Mouse (Mus musculus) embryonic fibroblast, embryonic 13.5 days (primary cell): ENCODE data around the gene Ank3. TPM values are rescaled to one million over a fixed set of nuclear protein-coding genes. Genes with fewer than 3 reads are reported as not detected.
A peak's percentile ranks its signal among the peaks of the same experiment; 100 is the strongest.
"Not testable (repeated sequence)": the region's sequence is repeated elsewhere in the genome, so short reads cannot be mapped to it uniquely, and the experiment has no call there.

Experiments used
- H3K27ac ChIP-seq: 2 replicates; pipeline ENCODE4 v1.5.1; 2012; ENCODE audit warnings: low read length, control low read depth, inconsistent platforms; ENCODE audit not compliant: insufficient read depth
- H3K4me1 ChIP-seq: 2 replicates; pipeline ENCODE4 v1.6.1; 2011; ENCODE audit warnings: low read length; ENCODE audit not compliant: control insufficient read depth, insufficient read depth
- H3K4me3 ChIP-seq: 2 replicates; pipeline ENCODE4 v1.5.1; 2011; ENCODE audit warnings: mild to moderate bottlenecking, control low read depth, low read length; ENCODE audit not compliant: insufficient read depth
- CTCF ChIP-seq: IDR thresholded peaks from 2 replicates; pipeline ENCODE4 v1.5.1; 2011; ENCODE audit warnings: mild to moderate bottlenecking, control low read depth, low read length, moderate library complexity, borderline replicate concordance; ENCODE audit not compliant: insufficient read depth
- POLR2A ChIP-seq: IDR thresholded peaks from 2 replicates; pipeline ENCODE4 v1.6.1; 2011; ENCODE audit warnings: low read depth, mild to moderate bottlenecking, control low read depth, low read length, moderate library complexity
- polyA plus RNA-seq: library from polyadenylated mRNA; stranded (reverse); fragments of >200 nt; gene quantifications from 2 replicates; pipeline ENCODE4 v1.2.4, GENCODE M21; 2011; ENCODE audit warnings: low read depth; ENCODE audit not compliant: missing spikeins, insufficient read length

The Ank3 gene
- polyA plus RNA-seq, 1 experiment, result 21.6 TPM

DNA sequence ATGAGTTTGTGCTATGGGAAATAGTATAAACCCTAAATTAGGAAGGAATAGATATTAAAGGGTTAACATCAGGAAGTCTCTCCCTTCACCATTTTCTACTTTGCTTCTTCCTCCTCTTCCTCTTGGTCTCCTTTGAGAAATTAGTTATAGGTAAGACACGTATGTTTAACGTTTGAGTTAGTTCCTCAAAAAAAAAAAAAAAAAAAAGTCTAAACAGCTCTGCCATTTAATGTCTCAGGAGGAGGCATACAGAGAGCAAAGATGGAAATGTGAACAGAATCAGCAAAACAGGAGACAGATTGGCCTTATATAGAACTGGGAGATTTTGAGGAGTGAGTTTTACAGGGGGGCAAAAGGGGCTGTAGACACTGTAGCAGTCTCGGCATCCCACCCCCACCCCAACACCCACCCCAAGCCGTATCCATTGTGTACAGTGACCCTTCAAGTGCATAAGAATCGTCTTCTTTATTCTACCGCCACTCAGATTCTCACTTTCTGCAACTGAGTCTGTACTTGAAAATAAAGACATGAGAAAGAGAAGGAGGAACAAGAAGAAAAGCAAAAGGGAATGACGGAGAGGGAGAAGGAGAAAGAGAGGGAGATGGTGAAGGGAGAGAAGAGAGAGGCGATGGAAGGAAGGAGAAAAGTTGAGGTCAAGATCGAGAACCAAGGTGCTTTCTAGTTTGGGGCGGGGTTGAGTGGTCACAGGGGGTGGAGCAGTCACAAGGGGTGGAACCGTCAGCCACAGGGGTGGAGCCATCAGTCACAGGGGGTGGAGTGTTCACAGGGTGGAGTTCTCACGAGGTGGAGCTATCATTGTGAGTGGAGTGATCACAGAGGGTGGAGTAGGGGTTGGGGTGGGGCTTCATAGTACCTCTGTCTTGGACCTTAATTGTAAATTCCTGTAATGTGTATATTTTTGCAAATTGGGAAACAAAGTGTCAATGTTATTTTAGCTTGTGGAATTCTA is 509.5 kb downstream of the Ank3 start:
- no peak overlapping the region for H3K4me3 ChIP-seq

DNA sequence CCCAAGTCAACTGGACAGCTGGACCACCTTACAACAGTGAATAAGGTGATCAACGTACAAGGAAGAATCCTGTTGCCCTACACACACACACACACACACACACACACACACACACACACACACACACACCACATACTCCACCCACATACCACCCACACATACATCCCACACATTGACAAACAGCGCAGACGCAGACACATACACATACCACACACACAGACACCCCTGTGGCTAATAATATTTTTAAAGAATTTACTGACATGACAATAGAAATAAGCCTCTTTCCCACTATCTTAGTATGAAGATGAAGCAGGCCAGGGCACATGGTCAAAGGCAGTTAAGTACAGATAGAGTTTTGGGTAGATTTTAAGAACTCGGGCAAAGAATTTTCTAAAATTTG is 511.3 kb downstream of the Ank3 start:
- TF ChIP-seq POLR2A, result no peak
- no peak for TF ChIP-seq CTCF
- Histone ChIP-seq H3K4me1 (no peaks in the 10 kb centered on the region), H3K27ac (no peak overlapping the region), H3K4me3 (no peak overlapping the region)

More for the DNA sequence above, 509.5 kb downstream of the Ank3 start:
- no peak overlapping the region for H3K27ac ChIP-seq
- TF ChIP-seq CTCF (no peak), POLR2A (no peak)
- no peaks in the 10 kb centered on the region for H3K4me1 ChIP-seq

DNA sequence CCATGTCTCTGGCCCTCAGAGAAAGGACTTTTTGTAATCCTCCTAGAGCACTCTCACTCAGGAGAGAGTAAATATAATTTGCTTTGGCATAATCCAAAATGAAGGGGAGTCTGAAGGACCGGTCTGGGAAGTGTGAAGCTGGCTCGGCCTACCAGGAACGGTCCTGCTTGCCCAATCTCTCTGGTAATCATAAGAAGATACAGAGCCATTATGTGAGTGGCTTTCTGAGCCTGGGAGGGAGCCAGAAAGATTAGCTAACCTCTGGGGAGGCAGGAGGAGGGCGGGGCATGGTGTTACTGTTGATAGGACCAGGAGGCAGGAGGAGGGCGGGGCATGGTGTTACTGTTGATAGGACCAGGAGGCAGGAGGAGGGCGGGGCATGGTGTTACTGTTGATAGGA is 511.7 kb downstream of the Ank3 start:
- not testable (repeated sequence) for H3K27ac ChIP-seq, H3K4me3 ChIP-seq, H3K4me1 ChIP-seq

DNA sequence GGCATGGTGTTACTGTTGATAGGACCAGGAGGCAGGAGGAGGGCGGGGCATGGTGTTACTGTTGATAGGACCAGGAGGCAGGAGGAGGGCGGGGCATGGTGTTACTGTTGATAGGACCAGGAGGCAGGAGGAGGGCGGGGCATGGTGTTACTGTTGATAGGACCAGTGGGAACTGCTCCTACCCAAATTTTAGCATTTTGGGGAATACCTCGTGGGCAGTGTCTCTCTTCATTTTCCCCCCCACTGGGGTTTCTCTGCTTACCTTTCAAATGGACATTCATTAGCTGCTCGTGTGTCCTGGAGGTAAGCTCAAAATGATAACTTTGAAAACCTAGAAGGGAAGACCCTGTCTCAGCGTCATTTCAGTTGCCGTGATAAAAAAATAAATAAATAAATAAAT is 512.2 kb downstream of the Ank3 start:
- not testable (repeated sequence) for H3K4me3 ChIP-seq, H3K27ac ChIP-seq

DNA sequence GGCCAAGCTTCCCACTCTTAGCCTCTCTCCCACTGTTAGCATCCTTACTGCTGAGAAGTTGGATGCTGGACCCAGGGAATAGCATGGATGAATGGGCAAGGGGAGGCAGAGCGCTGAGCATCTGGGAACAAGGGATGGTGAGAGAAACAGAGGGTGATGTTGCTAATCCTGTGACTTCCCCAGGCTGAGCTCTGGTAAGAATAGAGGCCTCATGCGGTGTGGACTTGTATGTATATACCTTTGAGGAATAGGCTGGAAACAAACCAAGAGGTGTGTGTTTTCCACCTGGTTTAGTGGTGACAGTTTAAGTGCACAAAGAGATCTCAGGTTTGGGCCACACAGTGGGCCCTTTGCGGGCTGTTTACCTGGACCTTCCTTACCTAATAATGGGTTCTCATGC is 517.0 kb downstream of the Ank3 start:
- no peaks in the 10 kb centered on the region for H3K4me1 ChIP-seq
- TF ChIP-seq POLR2A, result no peak
- no peak for TF ChIP-seq CTCF
- H3K4me3 ChIP-seq, result no peak overlapping the region
- no peak overlapping the region for H3K27ac ChIP-seq

More for the DNA sequence above, 512.2 kb downstream of the Ank3 start:
- H3K4me1 ChIP-seq, result not testable (repeated sequence)

DNA sequence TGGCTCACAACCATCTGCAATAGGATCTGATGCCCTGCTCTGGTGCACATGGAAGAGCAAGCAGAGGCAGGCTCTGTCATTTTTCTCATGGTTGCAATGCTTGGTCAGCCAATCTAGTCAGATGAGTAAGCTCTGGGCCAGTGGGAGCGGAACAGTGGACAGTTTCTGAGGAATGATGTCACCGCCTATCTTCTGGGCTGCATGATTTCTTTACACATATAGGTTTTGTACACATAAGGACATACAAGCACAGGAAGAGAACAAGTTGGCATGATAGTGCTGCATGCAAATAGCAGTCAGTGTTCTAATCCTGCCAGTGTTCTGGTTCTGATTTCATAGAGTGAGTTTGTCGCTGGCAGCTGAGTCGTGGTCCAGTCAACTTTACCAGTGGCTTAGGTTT is 517.6 kb downstream of the Ank3 start:
- TF ChIP-seq POLR2A, result no peak
- TF ChIP-seq CTCF, result no peak
- no peak overlapping the region for H3K4me3 ChIP-seq

DNA sequence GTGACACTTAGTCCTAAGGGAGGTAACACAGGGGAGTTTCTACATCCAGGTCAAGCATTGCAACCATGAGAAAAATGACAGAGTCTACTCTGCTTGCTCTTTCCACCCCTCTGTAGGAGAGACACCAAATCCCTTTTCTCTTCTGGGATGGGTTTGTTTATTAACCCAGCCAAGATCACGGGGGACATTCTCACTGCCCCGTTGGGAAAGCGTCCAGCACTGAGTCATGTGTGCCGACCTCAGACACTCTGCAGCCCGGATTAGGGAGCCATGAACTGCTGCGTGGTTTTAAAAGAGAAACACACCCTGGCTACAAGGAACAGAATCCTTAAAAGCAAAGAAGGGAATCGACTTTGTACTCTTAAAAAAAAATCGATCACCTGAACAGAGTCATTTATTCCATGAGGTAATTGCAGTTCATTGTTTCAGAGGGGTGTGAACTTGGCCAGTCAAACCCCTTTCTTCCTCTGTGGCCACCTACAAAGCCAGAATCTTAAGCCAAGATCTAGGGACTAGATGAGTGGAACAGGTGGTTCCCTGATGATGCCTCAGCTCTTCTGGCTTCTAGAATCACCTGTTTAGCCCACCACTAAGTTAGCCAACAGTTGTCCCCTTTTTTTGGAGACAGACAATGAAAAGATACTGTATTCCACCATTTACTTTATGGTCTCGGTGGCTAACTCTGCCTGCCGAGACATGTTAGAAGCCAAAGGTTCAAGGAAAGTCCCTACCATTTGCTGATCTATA is 518.3 kb downstream of the Ank3 start:
- TF ChIP-seq CTCF, result no peak
- TF ChIP-seq POLR2A, result no peak
- Histone ChIP-seq H3K4me1 (no peaks in the 10 kb centered on the region), H3K4me3 (no peak overlapping the region), H3K27ac (peak overlapping the region; percentile 23; the same call in 1 of the 2 replicates)

More for the DNA sequence above, 517.6 kb downstream of the Ank3 start:
- H3K4me1 ChIP-seq, result no peaks in the 10 kb centered on the region
- H3K27ac ChIP-seq, result peak overlapping the region; percentile 23; the same call in 1 of the 2 replicates

DNA sequence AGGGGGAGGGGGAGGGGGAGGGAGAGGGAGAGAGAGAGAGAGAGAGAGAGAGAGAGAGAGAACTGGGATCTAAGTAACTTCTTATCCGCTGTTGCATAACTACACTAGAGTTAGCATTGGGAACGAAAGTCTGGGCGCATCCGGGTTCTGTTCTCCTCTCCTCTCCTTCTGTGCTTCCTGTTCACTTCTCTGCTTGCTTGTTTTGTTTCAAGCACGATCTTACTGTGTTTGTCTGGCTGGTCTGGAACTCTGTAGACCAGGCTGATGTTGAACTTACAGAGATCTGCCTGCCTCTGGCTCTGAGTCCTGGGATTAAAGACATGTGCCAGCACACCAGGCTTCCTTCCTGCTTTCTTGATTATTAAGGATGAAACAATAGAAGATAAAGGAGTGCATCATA is 519.1 kb downstream of the Ank3 start:
- no peak overlapping the region for H3K4me3 ChIP-seq
- H3K4me1 ChIP-seq, result no peaks in the 10 kb centered on the region
- TF ChIP-seq POLR2A (no peak), CTCF (no peak)
- H3K27ac ChIP-seq, result no peak overlapping the region

DNA sequence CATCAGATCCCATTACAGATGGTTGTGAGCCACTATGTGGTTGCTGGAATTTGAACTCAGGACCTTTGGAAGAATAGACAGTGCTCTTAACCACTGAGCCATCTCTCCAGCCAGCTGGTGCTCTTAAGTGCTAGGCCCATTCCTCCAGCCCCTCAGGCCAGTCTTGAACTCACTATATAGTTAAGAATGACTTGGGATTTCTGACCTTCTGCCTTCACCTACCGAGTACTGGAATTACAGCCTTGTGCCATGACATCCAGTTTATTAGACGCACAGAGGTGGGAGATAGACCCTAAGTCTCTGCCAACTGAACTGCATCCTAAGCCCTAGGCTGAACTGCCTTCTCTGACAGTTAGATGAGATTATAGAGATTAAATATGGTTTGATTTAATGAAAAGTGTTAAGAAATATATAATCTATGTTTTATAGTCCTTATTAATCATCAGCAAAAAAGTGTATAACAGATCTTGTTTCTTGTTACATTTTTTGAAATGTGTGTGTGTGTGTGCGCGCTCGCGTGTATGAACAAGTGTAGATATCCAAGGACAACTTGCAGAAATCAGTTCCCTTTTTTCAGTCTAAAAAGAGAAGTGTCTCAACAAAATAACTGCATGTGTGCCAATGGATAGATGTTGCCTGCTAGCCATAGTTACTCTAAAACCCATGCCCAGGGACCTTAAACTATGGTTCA is 520.0 kb downstream of the Ank3 start:
- Histone ChIP-seq H3K4me3 (no peak overlapping the region), H3K27ac (no peak overlapping the region), H3K4me1 (no peaks in the 10 kb centered on the region)
- TF ChIP-seq POLR2A, result no peak
- TF ChIP-seq CTCF, result no peak

DNA sequence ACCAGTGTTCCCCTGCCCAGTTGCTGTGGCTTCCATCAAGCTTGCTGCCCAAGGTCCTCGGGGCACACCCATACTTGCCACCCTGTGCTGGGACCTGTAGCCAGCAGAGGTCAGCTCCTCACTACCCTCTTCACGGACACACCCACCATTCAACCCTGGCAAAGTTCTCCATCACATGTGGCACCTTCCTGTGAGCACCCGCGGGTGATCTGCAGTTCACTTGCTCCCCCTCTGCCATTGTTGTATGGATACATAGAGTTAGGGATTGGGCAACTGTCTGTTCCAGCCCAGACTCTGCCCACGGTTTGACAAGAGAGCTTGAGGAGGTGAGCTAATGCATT is 520.5 kb downstream of the Ank3 start:
- TF ChIP-seq POLR2A (no peak), CTCF (no peak)
- H3K27ac ChIP-seq, result no peak overlapping the region

More for the DNA sequence above, 520.5 kb downstream of the Ank3 start:
- no peak overlapping the region for H3K4me3 ChIP-seq
- H3K4me1 ChIP-seq, result no peaks in the 10 kb centered on the region
